Mouse (Mus musculus) adrenal gland, adult 2 months (tissue): ENCODE results near the gene Arl4c. TPM values are rescaled to one million over a fixed set of nuclear protein-coding genes. Genes with fewer than 3 reads are reported as not detected.
"Not testable (repeated sequence)": the region's sequence is repeated elsewhere in the genome, so short reads cannot be mapped to it uniquely, and the experiment has no call there.

Source experiments
- DNase-seq: peaks from one replicate; pipeline ENCODE4 v3.0.0; 2021
- polyA plus RNA-seq: library from polyadenylated mRNA; depleted of rRNA; stranded (reverse); fragments of >200 nt; gene quantifications from 2 replicates; pipeline ENCODE4 v1.2.3, GENCODE M21; 2012
- total RNA-seq, 2 experiments: library from RNA; stranded (reverse); gene quantifications; 2 replicates each; pipeline ENCODE4 v1.2.3; 2021

Arl4c gene
- total and polyA plus RNA-seq, 3 experiments: 7.3 to 14.8 (median 12.3) TPM

- no peak for DNase-seq
These were observed 46.4 kb downstream of the Arl4c start for GRCm38 (mm10) chr1:88655473-88656095.

DNA sequence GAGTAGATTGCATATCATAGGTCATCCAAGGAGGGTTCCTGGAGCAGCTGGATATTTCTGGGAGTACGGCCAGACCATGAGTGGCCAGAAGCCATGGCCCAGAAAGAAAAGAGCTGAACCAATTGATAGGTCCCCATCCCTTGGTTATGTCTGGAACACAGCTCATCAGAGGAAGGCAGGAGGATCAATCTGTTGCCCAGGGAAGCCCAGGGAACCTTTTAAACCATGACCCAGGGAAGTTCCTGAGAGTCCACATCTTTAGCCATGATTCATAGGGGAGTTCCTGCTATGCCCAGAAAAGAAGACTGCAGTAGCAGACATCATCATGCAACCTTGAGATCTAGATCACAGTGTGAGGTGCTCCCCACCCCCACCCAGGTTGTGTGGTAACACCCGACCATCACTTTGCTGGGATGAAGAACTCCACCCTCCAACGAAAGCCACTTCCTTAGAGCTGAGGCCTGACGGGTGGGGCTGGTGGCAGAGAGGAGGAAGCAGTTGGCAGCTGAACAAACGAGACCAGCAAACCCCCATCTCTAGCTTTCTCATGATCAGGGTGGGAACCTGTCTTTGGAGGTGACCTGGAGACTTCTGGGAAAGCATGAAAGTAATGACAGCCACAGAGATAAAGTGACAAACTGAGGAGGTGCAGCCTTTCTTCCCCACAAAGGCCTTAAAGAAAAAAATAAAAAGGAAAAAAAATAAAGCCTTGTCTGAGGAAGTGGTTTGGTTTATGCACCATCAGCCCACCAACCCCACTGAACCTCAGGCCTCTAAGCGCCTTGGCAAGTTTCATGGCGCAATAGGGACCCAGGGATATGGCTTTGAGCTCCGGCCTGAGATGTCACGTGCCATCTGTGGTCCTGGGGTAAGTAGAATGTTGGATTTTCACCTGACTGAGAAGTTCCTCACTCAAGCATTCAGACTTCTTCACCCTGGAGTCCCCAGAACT, 47.2 kb downstream of the Arl4c start:
- DNase-seq: no peak

DNA sequence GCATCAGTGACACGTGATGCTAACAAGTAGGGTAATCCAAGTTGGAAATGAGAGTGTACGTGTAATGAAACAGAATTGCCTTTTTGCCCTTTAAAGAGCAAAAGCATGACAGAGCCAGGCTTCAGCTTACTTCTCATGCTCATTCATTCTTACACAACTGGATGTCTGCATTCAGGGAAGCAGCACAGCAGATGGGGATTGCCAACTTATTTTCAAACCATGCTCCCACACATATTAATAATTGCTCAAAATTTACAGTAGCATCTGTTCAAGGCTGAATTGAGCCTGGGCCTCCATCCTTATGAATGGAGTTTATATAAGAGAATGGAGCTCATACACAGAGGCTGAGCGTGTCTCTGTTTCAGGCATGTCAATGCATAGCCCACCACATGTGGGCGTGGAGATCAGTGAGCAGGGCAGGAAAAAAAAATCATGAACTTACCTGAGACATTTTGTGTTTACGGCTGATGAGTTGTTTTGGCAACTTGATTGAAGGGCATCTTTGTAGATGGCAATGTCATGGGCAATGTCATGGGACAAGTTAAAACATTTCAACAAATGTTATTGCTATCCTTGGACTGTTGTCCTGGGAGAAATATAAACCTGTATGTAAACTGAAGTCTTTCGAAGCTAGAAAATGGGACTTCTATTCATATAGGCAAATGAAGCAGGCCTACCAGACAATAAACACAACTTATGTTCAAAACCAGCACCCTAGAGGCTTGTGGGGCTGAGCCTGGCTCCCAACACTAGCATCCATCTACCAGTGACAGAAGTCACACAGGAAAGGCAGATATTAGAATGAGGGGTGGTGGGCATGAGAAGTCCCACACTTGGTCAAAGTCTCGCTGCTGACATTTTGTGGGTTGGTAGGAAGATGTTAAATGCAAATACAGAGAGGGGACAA, 48.2 kb downstream of the Arl4c start:
- DNase-seq: no peak

DNA sequence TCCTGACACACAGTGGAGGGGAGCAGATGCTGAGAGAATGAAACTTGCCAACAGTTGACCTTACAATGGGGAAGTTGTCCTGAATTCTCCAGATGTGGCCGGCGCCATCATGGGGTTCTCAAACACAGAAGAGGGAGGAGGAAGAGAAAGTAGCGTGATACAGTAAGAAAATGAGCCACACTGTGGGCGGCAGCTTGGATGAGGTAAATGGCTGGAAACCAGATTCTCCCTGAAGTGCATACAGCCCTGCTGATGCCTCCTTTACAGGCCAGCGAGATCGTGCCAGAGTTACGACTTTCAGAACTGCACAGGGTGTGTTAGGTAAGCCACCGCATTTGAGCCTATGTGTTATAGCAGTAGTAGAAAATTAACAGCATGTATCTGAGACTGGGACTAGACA, 49.3 kb downstream of the Arl4c start:
- DNase-seq: no peak

DNA sequence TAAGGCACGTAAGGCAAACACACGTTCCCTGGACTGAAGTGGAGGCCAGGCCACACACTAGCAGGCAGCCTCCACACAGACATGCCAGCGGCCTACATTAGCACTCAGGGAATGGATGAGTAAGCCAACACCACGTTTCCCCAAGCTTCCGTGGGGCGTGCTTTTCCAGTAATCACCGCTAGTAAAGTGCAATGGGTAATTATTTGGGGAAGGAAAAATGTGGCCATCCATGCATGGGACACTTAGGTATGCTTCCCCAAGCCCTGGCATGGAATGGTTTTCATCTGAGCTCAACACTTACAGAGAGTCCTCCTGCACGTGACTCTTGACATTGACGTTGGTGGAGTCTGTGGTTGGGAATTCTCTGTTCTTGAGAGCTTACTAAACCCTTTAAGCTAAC, 50.4 kb downstream of the Arl4c start:
- DNase-seq: no peak

DNA sequence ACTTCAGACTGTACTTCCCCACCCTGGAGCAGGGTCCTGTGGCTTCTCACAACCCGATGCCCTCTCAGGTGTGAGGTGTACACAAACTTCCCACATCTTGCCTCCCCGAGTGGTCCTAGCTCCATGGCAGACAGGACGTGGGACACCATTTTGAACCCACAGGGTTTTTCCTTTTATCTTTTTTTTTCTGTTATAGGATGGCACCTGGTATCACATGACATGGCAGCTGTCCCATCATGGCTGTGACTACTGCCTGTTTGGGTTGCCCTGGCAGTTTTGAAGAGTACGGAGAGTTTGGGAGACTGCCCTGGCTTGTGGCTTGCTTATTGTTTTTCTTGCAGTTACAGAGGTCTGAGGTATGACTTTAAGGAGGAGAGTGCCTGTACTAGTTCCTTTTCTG, 53.3 kb downstream of the Arl4c start:
- DNase-seq: no peak

DNA sequence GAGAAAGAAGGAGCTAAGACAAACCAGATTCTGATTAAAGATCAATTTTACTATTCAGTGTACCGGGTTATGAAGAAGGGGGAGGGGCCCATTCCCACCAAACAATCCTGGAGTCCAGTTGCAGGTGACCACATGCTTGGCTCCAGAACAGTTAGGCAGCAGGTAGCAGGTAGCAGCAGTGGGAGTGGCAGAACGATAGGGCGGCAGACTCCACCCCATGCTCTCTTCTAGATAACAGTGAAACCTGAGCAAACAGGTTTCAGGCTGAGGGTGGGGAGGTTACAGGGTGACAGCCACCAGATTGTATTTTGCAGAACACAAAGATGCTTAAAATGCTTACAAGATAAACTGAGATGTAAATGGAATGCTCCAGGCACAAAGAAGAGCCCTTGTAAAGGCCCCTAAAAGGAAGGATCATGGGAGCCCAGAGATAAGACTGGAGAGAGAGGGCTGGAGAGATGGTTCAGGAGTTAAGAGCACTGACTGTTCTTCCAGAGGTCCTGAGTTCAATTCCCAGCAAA, 56.4 kb downstream of the Arl4c start:
- DNase-seq: no peak

- no peak for DNase-seq
These were observed 57.6 kb downstream of the Arl4c start for GRCm38 (mm10) chr1:88644417-88644816.

DNA sequence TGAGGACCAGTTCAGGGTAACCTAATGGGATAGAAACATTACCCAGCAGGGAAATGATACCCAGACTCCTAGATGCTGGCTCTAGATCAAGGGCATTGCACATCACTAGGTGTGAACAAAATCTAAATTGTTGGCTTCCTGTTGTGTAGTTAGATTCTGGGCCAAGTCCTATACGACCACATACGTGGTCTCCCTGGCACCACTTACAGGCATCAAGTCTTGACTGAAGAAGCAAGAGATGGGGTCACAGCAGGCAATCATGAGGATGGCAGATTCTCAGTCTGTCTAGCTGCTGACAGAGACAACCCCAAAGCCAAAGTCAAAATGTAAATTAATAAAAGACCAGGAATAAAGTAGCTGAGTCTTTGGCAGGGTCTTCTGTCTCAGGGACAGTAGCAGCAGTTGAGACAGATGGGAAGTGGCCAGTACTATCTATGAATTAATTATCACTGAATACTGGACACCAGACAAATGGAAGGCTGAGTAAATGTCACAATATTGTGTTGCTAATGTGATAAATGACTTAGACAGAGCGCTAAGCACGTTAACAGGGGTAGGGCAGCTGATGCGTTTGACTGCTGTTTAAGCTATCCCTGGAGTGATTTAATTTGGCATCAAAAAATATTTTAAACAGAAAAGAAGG, 58.7 kb downstream of the Arl4c start:
- DNase-seq: no peak

DNA sequence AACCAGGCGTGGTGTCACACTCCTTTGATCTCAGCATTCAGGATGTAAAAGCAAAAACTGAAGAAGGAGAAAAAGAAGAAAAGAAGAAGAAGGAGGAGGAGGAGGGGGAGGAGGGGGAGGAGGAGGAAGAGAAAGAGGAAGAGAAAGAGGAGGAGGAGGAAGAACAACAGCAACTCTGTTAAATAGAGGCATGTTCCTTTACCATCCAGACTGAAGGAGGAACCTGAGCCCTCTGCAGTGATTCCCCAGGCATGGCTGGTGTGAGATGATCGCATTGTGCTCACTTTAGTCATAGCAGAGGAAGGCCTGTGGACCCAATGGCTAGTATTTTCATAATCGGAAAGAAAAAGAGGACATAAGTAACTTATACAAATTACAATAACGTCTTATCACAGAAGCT, 59.3 kb downstream of the Arl4c start:
- DNase-seq: no peak

GRCm38 (mm10) chr1:88641678-88642215, 60.3 kb downstream of the Arl4c start:
- no peak for DNase-seq

- no peak for DNase-seq
These were observed 60.8 kb downstream of the Arl4c start for GRCm38 (mm10) chr1:88641194-88641593.

DNA sequence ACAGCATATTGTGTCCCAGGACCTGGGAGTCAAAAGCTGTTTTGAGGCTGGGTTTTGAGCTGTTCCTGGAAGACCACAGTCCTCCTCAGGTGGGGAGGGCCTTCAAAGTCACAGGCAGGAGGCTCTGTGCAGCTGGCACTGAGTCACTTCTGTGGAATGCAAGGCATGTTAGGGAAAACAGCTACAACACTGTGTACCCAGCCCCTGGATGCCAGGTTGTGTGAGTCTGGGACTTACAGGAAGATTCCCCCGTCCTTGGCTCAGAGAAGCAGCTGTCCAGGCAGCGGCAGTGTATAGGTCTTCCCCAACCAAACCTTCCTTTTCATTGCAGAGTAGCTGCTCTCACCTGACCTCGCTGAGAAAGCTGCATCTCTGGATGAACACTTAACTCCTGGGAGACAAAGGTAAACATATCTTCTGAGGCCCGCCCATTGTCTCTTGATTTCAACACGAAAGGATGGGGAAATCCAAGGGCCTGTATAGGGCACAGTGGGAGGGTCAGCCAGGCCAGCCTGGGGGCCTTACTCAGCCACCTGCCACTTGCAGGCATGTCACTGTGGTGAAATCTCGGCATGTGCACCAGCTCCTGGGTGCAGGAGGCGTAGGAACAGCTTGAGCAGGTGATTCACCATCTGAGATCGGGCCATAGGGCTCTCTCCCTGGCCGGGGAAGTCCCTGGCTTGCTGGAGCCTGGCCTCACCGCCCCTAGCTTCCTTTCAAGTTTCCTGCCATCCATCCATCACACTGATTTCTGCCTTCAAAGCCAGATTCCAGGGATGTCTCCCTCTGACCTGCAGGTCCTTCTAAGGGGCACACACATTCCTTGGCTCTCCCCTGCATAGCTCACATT, 62.4 kb downstream of the Arl4c start:
- peak; percentile 55 for DNase-seq

GRCm38 (mm10) chr1:88638622-88639021, 63.4 kb downstream of the Arl4c start:
- DNase-seq: no peak

GRCm38 (mm10) chr1:88636579-88637161, 65.4 kb downstream of the Arl4c start:
- DNase-seq: not testable (repeated sequence)

DNA sequence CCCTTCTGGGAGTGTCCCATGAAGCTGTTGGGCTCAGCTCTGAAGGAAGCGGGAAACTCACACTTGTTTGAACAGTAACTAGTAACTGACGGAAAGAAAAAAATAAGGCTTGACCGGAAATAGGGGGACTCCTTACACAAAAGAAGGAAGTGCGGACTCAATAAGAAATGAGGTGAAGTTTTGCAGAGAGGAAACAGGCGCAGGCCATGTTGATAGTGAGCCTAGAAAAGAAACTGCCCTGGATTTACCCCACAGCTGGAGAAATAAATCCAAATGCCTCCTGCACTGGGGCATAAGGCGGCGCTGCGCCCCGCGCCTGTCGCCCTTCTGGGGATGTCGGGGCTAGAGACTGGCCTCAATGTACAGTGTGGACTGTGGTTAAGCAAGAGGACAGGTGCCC, 66.4 kb downstream of the Arl4c start:
- no peak for DNase-seq

DNA sequence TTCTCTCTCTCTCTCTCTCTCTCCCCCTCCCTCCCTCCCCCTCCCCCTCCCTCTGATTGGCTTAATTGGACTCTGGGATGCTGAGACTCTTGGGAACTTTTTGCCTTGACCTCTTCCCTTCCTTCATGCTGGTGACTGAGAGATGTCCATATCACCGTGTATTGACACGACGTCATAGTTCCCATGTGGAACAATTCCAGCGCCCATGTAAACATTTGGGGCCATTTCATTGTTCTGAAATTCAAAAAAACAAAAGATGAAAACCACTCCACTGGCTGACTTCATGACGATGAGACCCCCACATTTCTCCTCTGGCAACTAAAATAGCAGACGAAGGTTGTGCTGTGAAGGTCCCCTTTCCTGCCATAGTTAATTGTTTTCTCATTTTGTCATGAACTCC, 69.2 kb downstream of the Arl4c start:
- DNase-seq: no peak

DNA sequence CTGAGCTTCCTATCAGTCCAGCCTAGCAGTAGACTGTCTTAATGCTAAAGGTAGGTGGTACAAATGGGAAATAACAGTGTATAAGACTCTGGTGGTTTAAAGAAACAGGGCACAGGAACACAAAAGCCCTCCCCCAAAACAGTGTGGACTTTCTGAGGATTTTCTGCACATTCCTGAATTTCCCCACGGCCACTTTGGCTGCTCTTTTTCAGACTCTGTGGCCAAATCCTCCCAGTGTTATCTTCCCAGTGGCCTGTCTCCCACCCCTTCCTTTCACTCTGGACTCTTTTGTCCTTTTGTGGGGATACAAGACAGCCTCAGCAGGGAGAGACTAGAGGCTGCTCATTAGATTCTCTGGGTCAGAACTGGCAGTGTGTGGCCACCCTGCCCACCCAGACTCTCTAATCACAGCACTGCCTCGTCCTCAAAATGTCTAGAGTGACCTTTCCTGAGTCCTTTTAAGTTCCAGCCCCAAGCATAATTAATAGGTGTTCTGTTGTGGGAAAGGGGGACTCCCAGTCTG, 72.0 kb downstream of the Arl4c start:
- DNase-seq: no peak

DNA sequence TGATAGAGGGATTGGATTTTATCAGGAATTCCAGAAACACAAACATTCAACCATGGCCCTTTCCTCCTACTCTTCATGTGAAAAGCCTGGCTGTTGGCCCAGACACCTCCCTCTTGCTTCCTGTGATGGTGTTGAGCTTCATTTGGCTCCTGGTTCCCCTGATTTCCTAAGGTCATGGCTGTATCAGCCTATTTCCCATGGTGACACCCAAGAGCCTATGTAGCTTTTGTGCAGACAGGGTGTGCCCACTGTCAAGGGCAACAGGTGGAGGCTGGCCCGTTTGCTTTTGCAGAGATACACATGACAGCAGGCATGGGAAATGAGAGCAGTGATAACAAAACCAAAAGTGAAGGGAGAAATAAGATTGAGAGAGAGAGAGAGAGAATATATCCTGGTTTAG, 76.8 kb downstream of the Arl4c start:
- peak; percentile 14 for DNase-seq

- DNase-seq: no peak
These were observed 77.6 kb downstream of the Arl4c start for GRCm38 (mm10) chr1:88624376-88624775.
